Mouse (Mus musculus) spleen, embryonic (tissue): ENCODE measurements around the gene Usp18.

ENCODE experiments used
- CTCF ChIA-PET: fragments of 350-600 bp; sonication (Branson Sonifier 250); formaldehyde crosslinking; loops from one replicate; lab custom pipeline; 2022; lab: Charles Lee

The Usp18 gene

DNA sequence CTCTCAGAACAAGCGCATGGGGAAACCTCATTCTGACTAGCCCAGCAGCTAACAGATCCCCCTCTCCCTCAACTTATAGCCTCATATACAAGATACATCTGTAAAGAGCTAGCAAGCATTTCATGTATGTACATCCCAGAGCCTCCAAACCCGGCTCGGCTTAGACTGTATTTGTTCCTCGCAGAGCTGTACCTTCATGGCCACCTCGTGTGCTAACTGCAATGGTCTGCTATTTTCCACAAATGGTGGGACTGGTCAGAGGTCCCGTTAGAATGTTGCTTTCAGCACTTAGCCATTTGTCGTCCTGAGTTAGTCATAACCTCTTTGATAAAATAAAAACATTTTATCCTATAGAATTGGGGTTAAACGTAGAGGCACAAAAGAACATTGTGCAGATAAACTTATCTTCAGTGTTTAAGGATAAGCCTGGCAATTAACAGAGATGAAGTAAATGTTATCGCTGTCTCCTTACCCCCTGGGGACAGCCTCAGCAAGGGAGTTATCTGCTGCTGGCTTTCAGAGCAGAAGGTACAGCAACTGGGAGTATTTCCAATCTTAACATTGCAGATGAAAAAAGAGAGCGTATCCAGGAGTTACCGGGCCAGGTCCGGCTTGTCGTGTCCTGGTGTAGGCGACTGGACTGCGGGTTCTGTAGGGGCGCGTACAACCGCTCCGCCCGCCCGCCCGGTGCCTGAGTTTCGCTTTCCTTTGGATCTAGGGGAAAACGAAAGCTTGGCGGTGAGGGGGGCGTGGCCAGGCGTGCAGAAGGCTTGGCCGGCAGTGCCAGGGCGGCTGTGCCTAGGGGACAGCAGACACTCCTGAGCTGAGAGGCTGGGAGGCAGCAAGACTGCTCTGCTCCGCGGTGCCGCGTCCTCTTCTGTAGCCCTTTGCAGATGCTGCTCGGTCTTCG is at the start of gene Usp18:
TSS of gene Usp18 (plus strand) at position 780 of the 910 bp plus-strand sequence.
- CTCF ChIA-PET: no interaction called here

DNA sequence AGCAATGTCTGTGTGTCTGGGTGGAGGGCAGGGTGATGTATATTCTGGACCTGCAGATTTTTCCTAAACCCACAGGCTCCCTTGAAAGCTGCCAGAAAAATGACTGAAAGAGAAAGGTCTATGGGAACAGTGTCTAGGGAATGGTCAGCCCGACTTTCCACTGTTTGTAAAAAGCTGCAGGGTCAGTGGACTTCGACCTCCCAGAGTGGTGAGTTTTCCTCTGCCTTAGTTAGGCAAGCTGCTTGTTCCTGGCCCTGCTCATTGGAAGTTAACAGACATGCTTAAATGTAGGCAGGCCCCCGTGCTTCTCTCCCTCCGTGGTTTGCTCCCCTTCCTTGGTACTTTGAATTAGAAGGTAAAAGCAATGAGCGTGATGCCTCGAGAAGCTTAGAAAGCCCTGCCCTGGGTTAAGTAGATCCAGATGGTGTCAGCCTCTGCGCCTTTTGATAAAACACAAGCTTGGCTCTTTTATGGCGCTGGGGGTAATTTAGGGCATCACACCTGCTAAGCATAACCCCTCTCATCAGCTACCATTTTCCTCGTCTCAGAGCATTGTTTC is 47.8 kb upstream of the Usp18 start:
- CTCF ChIA-PET: no interaction called here

DNA sequence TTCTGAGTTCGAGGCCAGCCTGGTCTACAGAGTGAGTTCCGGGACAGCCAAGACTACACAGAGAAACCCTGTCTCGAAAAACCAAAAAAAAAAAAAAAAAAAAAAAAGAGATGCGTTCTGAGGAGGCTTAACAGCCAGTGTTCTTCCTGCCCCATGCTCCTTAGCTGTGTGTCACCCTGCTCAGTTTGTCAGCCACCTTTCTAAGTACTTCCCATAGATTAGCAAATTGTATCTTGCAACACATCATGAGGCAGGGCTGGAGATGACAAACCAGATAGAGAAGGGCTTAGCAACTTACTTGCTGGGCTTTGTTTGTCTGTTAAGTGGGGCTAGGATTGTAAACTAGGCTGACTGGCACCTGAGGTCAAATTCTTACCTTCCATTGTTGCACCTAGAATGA is 45.2 kb upstream of the Usp18 start:
- CTCF ChIA-PET: no interaction called here

DNA sequence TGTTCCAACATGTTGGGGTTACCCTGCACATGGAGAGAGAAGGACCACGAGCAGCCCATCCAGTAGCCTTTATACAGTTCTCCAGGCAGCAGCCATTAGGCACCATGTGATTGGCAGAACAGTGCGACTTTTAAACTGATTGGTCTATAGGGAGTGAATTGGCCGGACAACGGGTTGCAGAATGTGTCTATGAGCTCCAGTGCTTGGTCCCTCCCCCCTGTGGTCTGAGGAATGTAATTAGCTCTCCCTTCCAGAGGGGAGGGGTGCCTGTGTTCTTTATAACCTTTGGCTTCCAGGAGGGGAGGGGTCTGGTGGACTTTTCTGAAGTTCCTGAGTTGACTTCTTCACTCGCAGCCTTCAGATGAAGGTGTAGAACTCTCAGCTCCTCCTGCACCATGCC is 43.7 kb upstream of the Usp18 start:
- CTCF ChIA-PET: no interaction called here

DNA sequence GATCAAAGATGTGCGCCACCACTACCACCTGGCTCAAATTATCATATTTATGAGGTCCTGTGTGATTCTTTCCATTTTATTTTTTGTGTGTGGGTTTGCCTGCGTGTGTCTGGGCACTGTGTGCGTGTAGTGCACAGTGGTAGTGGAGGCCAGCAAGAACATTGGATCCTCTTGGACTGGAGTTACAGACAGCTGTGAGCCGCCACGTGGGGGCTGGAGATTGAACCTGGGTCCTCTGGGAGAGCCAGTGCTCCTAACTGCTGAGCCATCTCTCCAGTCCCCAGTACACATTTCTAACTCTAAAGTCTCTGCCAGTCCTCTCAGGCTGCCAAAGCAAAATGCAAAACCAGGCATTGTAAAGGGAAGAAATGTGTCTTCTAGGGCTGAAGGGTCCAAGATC is 39.2 kb upstream of the Usp18 start:
- CTCF ChIA-PET: no interaction called here

DNA sequence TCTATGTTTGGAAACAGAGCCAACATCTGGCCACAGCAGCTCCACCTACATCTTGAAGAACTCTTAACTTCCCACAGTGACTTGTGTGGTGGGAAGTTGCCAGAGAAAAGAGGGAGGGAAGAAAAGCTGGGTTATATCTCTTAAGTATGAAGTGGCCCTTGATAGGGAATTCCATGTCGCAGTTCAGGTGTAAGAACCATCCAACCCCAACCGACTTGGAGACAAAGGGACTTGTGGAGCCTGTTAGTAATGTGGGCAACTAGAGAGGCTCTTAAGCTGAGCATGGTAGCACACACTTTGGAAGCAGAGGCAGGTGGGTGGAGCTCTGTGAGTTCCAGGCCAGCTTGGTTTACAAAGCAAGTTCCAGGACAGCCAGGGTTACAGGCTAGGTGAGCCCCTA is 36.1 kb upstream of the Usp18 start:
- CTCF ChIA-PET: no interaction called here

DNA sequence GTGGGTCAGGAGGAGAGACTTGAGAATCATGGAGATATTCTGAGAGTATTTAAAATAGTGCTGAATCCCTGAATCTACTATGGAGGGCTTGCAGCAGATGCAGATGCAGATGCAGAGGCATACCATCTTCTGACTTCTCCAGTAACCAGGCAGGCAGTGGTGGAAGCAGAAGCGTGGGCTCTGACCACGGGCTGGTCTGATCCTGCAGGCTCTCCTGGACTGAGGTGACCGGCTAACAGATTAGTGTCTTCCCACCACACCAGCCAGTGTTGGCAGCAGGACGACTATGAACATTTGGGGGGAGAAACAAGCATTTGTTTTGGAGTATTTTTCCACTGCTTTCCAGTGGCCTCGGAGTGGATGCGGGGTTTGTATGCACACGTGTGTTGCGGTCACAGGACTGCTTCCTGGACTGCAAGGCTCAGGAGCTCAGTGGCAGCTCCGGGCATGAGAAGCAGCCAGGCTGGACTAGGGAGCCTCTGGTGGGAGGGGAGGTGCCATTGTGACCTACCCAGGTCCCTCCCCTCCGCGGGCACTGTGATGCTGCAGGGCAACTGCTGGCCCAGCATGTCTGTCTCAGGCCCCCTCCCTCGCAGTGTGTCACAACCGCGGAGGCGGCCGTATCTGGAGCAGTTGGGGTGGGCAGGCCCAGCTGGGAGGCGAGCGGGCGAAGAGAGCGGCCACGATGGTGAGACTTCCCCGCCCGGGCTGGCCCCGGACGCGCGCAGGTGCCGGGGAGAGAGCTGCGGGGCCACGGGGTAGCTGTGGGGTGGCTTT is 35.4 kb upstream of the Usp18 start, which contains the start of gene Tuba8:
TSS of gene Tuba8 (plus strand) at position 548 of the 777 bp plus-strand sequence.
- CTCF ChIA-PET: no interaction called here

DNA sequence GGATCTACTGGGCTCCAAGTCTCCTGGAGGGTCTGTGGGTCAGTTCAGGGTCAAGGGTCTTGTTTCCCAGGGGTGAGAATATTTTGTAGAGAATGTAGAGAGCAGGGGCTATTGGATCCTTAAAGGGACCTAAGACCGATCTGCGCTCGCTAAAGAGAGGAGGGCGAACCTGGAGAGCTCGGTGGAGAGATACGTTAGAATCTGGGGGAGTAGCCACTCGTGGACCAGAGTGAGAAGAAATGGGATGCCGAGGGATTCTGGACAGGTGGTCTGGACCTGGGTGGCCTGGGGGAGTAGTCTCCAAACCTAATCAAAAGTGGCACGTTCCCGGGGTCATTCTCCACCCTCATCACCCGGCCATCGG is 34.8 kb upstream of the Usp18 start:
- CTCF ChIA-PET: interaction anchor here (0.7 kb wide), 1 partner anchor 46 kb away, joined by 4 read pairs; no protein-coding TSS in a partner anchor

DNA sequence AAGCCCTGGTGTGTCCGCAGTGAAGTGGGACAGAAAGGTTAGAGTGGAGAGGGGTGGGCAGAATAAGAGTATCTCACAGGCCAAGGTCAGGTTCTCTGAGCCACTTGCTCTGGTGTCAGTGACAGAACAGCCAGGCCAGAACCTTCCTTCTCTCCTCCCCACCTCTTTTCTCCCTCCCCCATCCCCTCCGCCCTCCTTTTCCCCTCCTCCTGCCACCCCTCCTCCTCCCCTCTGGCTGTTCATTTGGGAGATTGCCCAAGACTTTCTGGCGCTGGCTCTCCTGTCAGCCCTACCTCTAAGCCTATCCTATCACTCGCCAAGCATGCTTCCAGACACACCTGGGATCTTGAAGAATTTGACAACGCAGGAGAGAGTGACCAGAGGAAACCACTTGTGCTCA is 34.0 kb upstream of the Usp18 start:
- CTCF ChIA-PET: interaction anchor here (0.6 to 0.7 kb wide), 2 partner anchors 9 to 46 kb away, joined by 3 to 4 read pairs; no protein-coding TSS in a partner anchor

DNA sequence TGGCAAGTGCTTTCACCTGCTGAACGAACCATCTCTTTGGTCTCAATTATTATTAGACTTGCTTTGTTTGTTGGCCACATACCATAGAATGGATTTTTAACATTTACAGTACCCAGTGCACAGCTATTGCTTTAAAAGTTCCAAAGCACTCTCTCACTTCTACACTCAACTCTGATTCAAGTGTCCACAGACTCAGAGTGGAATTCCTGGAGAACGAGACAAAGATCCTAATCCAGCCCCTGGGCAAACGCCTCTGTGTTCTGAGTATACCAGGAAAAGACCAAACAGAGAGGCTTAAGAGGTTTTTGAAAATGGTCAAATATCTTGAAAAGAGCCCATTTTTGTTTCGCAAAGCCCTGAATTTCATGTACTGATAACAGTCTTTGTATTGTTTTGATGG is 32.7 kb upstream of the Usp18 start:
- CTCF ChIA-PET: no interaction called here

DNA sequence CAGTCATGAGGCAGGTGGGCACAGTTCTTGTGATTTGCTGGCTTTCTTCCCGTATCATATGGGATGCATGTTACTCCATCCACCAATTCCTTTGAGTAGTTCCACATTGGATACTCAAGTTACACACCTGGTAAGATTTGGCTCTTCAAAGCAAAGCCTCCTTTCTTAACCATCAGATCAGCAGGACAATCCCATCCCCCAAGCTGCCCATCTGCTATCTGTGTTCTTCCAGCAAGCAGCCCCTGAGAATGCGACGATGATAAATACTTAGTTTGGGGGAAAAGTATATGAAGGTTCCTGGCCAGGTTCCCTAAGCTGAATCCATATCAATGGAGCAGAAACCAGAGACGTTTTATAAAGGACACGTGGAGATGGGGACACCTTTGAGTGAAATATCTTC is 31.5 kb upstream of the Usp18 start:
- CTCF ChIA-PET: no interaction called here

DNA sequence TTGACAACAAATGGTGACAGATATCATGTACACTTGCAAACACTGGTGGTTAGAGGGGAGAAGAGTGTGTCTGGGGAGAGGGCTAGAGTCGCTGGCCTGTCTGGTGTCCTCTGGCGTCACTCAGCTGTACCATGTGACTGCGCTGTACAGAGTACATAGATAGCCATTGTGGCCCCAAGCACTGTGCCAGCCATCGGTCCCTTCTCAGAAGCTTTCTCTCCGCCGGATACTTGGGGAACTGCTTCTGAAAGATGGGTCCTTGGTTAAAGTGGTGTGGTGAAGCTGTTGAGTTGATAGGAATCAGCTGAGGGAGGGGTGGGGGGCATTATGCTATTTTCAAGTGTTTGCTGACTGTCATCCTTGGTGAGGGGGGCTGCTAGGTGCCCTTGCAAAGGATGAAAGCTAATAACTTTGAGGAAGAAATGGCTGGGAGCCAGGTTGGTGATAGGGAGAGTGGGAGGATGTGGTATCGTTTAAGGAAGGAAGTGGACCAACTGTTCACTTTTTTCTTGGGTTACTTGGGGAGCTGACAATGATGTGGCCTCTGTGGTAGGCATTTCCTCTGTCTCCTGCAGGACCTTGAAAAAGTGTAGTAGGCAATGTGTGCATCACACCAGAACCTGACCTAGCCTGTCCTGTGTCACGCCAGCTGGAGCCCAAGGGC is 30.9 kb upstream of the Usp18 start:
- CTCF ChIA-PET: no interaction called here

DNA sequence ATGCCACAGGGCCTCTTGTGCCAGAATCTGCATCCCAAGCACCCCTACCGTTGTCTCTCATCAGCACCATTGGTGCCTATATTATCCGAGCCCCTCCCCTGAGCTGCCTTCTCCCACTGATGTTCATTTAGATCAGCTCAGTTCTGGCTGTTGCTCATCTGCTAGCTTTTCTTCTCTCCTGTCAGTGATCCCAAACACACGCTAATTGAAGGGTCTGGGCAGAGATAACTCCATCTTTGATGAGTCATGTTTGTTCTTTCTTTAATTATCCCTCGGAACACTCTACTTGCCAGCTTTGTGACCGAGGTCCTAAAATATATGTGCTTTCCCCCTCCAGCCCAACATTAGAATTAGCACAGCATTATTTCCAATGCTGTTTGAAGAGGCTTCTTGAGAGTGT is 30.4 kb upstream of the Usp18 start:
- CTCF ChIA-PET: no interaction called here

DNA sequence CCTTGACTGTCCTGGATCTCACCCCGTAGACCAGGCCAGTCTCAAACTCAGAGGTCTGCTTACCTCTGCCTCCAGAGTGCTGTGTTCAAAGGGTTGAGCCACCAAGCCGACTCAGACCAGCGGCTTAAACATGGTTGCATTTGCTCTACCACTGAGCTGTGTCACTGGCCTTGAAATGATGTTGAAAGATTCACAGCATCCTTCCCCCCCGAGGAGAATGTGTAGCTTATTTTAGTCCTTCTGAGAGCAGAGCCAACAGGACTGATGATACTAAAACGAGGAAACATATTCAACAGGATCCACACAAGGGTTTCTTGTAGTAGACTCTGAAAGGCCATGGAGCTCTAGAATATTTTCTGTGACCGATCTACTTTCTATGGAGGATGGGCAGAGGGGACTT is 29.8 kb upstream of the Usp18 start:
- CTCF ChIA-PET: no interaction called here

DNA sequence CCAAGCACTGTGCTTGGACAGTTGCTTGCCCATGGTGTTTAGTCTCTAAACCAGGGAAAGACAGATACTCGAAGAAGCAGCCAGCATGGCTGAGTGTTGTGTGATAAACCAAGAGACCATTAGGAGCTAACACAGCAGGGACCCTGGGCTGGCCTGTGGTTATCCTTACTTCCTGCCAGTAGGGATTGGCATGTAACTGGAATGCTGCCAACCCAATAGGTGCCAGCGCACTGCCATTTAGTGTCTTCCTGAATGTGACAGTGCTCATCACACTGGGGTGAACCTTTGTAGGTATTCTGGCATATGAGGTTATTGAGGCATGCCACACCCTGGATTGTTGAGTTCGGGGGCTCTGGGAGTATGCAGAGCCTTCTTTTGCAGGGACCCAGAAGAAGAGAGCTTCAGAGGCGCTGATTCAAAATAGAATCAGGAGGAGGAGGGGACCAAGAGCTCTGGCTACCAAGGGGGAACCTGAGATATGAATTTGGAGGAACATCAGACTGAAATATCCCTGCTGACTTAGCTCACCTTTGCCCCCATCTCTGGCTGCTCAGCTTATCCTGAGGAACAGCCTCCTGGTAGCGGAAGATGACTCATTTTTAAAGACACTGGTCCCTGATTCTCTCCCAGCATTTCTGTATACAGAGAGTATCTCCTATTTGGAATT is 29.0 kb upstream of the Usp18 start:
- CTCF ChIA-PET: no interaction called here

DNA sequence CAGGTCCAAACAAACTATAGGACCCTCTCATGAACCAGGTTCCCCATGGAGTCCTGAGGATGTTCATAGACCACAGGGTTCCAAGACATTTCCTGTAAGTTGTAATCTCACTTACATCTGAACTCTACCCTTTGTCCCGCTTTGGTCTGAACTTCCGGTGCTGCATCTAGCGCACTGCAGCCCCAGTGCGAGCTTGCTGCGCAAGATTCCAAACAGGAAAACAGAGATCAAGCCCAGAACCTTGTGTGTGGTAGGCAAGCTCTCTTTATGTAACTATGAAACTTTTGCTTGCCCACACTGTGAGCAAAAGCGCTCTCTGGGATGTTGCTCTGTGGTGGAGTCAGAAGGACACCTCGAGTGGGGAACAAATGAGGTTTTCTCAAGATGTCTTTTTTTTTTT is 27.7 kb upstream of the Usp18 start:
- CTCF ChIA-PET: interaction anchor here (0.7 kb wide), 1 partner anchor 83 kb away, joined by 4 read pairs; no protein-coding TSS in a partner anchor

DNA sequence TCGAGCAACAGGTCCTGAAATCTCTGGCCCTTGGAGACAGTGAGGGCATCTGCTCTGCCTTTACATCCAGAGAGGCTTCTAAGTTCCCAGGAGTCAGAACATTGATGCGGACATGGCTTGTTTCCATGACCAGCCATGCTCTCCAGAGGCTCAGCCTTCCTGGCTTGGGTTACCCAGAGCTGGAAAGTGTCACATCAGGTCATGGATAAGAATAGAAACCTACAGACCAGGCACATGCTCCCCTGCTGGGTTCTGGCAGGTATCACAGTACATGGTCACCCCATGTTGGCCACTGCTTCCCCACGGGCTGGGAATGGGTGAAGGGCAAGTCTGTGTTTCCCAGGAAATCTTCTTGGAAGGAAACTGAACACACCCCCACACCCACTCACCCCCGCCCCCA is 26.3 kb upstream of the Usp18 start:
- CTCF ChIA-PET: interaction anchor here (0.6 kb wide), 1 partner anchor 323 kb away, joined by 3 read pairs; no protein-coding TSS in a partner anchor

DNA sequence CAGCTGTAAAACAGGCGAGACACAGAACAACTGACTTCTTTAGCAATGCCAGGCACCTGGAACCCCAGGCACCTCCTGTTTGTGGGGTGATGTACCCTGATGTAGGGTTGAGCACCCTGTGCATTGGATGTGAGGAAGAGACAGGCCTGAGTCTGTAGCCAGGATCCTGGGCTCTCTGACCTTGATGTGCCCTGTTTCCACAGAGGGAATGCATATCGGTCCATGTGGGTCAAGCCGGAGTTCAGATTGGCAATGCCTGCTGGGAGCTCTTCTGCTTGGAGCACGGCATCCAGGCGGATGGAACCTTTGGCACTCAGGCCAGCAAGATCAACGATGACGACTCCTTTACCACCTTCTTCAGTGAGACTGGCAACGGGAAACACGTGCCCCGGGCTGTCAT is 25.5 kb upstream of the Usp18 start:
- CTCF ChIA-PET: interaction anchor here (0.7 kb wide), 1 partner anchor 8 kb away, joined by 3 read pairs; no protein-coding TSS in a partner anchor

DNA sequence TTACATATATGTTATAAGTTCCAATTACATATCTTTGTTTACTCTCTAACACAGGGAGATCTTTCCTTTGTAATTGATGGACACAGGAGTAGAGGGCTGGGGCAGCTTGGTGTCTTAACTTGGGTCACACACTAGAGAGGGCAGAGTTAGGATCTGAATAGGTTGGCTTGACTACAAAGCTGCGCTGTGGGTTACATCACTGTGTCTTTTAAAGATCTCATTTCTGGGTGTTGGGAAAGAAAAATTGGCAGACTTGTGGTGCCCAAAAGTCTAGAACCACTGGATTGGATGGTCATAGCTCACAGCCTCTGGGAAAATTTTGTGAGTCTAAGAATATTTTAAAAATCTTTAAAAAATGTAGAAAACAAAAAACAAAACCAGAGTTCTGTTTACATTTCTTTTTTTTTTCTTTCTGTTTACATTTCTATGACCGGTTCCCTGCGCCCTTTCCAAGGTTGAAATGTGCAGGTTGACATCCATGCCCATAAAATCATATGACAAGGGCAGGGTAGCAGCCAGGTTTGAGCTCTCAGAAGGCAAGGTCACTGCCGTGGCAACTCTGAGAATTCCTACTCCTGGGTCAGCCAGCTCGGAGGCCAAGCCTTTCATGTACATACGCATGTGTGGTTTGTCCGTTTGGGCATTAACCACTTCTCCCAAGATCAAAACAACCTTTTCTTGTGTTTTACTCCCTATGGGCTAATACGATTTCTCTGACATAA is 23.7 kb upstream of the Usp18 start:
- CTCF ChIA-PET: no interaction called here

DNA sequence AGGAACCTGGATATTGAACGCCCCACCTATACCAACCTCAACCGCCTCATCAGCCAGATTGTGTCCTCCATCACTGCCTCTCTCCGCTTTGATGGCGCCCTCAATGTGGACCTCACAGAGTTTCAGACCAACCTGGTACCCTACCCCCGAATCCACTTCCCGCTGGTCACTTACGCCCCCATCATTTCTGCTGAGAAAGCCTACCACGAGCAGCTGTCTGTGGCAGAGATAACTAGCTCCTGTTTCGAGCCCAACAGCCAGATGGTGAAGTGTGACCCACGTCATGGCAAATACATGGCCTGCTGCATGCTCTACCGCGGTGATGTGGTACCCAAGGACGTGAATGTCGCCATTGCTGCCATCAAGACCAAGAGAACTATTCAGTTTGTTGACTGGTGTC is 22.7 kb upstream of the Usp18 start:
- CTCF ChIA-PET: interaction anchor here (0.6 kb wide), 1 partner anchor 49 kb away, joined by 3 read pairs; no protein-coding TSS in a partner anchor
